Mouse (Mus musculus): ENCODE measurements at regions not wholly inside any gene's neighbourhood (a gene's known extent, or its start where the extent isn't known, plus 50 kb on each side); places are given as distances from the start of the nearest gene placed in this dataset.

DNA sequence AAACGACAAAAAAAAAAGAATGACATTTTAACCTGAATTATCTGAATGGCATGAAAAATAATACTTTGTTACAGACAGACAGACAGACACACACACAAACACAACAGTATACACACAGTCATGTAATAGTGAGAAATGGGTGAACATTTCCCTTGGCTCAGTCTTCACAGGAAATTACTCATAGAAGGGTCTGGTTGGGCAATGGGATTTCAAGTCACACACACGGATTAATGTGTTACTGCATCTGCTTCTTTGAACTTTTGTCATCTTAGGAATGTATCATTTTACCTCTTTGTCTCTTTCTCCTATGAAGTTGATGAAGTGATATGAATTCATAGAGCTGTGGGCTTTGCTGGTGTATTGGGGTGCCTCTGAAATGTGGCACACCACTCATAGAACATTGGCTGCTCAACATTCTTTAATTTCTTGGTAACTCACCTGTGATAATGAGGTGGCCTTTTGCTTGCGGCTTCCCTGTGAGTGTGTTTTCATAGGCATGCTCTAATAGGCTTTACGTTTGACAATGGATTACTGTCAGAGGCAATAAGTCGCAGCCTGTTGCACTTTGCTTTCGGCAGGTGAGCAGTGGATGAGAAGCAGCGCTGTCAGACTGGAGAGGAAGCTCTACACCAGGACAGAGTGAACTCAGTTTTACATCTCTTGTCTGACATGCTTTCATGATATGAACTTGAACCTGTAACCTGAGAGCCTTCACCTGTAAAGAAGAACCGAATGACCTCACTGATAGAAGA lies 158.0 kb upstream of the Flrt2 start:
- DNase-seq (ENCODE audit: low spot score) = no peak
- H3K27me3 ChIP-seq (ENCODE audit: control insufficient read depth, insufficient read depth, low read length) = no peaks in the 10 kb centered on the region
- no peak overlapping the region for H3K9ac ChIP-seq (replicated peaks; ENCODE audit: low read length)
- no peak overlapping the region for H3K27ac ChIP-seq (replicated peaks; ENCODE audit: low read depth, low read length)
- H3K36me3 ChIP-seq (replicated peaks; ENCODE audit: control insufficient read depth, insufficient read depth, low read depth, low read length) = no peaks in the 10 kb centered on the region
- H3K4me3 ChIP-seq (ENCODE audit: low read depth, low read length) = no peak overlapping the region
- ATAC-seq (replicated peaks; ENCODE audit: insufficient number of reproducible peaks, low FRiP score, low TSS enrichment, low read depth) = no peak
- WGBS = 76% methylated on average over 8 of the region's 8 CpGs
- no peak overlapping the region for H3K4me2 ChIP-seq (ENCODE audit: low read depth, low read length)
- no peaks in the 10 kb centered on the region for H3K9me3 ChIP-seq (replicated peaks; ENCODE audit: control insufficient read depth, low read length)
- H3K4me1 ChIP-seq (ENCODE audit: control insufficient read depth, insufficient read depth, low read length) = no peaks in the 10 kb centered on the region

DNA sequence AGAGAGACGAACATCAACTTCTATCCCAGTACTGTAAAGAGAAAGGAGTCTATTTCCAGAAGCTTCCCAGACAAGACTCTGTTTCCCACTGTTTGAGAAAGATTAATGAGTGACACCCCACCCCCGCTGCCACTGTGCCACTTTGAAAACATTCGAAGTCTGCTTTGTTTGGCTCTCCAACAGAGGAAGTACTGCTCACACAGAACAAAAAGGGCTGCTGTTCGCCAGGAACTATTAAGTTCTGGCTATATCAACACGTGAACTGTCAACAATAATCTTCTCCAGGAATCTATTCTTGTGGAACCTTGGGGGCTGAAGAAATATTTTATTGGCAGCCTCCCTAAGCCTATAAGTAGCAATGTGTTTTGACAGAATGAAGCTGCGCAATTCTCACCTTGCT lies 144.7 kb upstream of the Flrt2 start:
- ATAC-seq (replicated peaks; ENCODE audit: insufficient number of reproducible peaks, low FRiP score, low TSS enrichment, low read depth) (no peak), DNase-seq (ENCODE audit: low spot score) (peak; percentile 25)
- Histone ChIP-seq H3K36me3 (replicated peaks; ENCODE audit: control insufficient read depth, insufficient read depth, low read depth, low read length) (no peaks in the 10 kb centered on the region), H3K4me1 (ENCODE audit: control insufficient read depth, insufficient read depth, low read length) (no peaks in the 10 kb centered on the region), H3K9me3 (replicated peaks; ENCODE audit: control insufficient read depth, low read length) (no peaks in the 10 kb centered on the region), H3K4me3 (ENCODE audit: low read depth, low read length) (no peak overlapping the region), H3K27me3 (ENCODE audit: control insufficient read depth, insufficient read depth, low read length) (no peaks in the 10 kb centered on the region), H3K4me2 (ENCODE audit: low read depth, low read length) (no peak overlapping the region), H3K9ac (replicated peaks; ENCODE audit: low read length) (no peak overlapping the region), H3K27ac (replicated peaks; ENCODE audit: low read depth, low read length) (no peak overlapping the region)
- WGBS = 26% methylated on average over 6 of the region's 6 CpGs

DNA sequence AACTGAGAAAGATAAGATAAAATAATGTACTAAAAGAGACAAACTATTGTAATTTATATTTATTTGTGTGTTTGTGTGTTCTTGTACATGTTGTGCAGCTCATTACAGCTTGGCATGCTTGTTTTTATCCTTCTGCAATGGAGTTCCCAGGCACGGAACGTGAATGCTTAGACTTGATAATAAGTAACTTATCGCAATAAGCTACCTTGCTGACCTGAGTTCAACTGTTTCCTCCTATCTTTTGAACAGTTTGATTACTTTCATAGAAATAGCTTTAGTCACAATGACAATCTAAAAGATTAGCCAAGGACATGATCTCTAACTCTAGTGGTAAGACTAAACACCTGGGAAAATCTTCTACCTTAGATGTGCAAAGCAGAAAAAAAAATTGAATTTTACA lies 138.9 kb upstream of the Flrt2 start:
- Histone ChIP-seq H3K36me3 (replicated peaks; ENCODE audit: control insufficient read depth, insufficient read depth, low read depth, low read length) (no peaks in the 10 kb centered on the region), H3K4me2 (ENCODE audit: low read depth, low read length) (no peak overlapping the region), H3K4me3 (ENCODE audit: low read depth, low read length) (no peak overlapping the region), H3K9ac (replicated peaks; ENCODE audit: low read length) (no peak overlapping the region), H3K9me3 (replicated peaks; ENCODE audit: control insufficient read depth, low read length) (no peaks in the 10 kb centered on the region), H3K4me1 (ENCODE audit: control insufficient read depth, insufficient read depth, low read length) (no peaks in the 10 kb centered on the region), H3K27ac (replicated peaks; ENCODE audit: low read depth, low read length) (no peak overlapping the region), H3K27me3 (ENCODE audit: control insufficient read depth, insufficient read depth, low read length) (no peaks in the 10 kb centered on the region)
- ATAC-seq (replicated peaks; ENCODE audit: insufficient number of reproducible peaks, low FRiP score, low TSS enrichment, low read depth) (no peak), DNase-seq (ENCODE audit: low spot score) (no peak)
- 94% methylated on average over 3 of the region's 3 CpGs for WGBS

DNA sequence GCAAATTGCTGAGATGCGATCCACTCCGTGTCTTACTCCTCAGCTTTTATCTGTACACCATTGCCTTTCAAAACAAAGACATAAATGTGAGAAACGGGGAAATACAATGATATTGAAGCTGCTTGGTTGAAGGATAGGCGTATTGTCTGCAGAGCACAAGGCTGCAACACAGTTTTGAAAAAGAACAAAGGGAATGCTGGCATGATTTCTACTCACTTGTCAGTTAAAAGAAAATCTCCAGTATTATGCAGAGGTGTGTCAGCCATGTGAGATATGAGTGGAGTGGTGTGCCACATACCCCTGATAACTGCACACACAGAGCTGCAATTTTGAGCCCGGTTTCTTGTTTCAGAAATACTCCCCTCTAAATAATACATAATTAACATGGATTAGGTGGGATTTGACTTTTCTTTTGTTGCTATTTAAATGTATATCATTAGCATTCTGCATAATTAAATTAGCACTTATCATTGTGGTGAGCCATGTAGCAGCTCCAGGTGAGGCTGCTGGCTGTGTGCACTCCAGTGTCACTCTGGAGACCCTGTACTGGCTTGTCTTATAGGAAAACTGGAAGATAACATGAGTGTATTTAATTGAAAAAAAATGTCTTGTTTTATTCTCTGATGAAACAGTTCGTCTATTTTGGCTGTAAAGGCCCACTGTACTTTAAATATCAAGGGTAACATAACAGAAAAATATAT lies 133.2 kb upstream of the Flrt2 start:
- H3K4me2 ChIP-seq (ENCODE audit: low read depth, low read length) = no peak overlapping the region
- H3K4me3 ChIP-seq (ENCODE audit: low read depth, low read length) = no peak overlapping the region
- no peak for DNase-seq (ENCODE audit: low spot score)
- H3K9me3 ChIP-seq (replicated peaks; ENCODE audit: control insufficient read depth, low read length) = no peaks in the 10 kb centered on the region
- ATAC-seq (replicated peaks; ENCODE audit: insufficient number of reproducible peaks, low FRiP score, low TSS enrichment, low read depth) = no peak
- no peaks in the 10 kb centered on the region for H3K4me1 ChIP-seq (ENCODE audit: control insufficient read depth, insufficient read depth, low read length)
- 56% methylated on average over 6 of the region's 6 CpGs for WGBS
- H3K36me3 ChIP-seq (replicated peaks; ENCODE audit: control insufficient read depth, insufficient read depth, low read depth, low read length) = no peaks in the 10 kb centered on the region
- H3K27ac ChIP-seq (replicated peaks; ENCODE audit: low read depth, low read length) = no peak overlapping the region
- no peak overlapping the region for H3K9ac ChIP-seq (replicated peaks; ENCODE audit: low read length)
- H3K27me3 ChIP-seq (ENCODE audit: control insufficient read depth, insufficient read depth, low read length) = no peaks in the 10 kb centered on the region

DNA sequence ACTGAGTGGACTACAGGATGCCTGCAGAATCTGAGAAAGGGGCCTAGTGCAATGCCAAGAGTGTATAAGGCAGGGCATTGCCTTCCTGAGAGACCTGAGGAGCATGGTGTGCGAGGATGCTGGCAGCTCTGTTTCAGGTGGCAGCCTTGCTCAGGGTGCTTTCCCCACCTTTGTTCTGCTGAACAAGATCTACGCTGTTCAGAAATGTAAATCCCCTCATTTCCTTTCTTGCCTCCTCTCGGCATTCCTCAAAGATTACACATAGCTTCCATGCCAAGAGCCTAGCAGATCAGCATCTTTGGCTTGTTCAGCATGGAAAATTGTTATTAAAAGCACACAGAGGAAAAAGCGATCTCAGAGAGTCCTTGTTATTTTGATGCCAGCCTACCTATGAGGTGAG lies 128.6 kb upstream of the Flrt2 start:
- DNase-seq (ENCODE audit: low spot score) = peak; percentile 16

DNA sequence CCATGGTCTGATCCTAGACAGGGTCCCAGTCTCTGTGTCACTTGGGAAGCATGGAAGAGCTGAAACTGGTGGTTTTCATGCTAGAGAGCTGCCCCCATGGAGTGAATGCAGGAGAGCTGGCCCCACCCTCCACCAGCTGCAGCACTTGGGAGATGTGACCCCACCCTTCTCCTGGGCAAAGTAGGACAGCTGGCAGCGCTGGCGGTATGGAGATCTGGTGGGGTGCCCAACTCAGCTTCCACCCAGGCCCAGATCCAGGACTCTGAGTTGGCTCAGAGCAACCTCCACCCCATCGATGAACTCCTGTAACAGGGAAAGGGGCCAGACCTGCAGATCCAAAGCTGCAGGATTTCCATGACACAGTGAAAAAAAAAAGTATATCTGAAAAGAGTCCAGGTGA lies 115.3 kb upstream of the Flrt2 start:
- H3K36me3 ChIP-seq (replicated peaks; ENCODE audit: control insufficient read depth, insufficient read depth, low read depth, low read length) = no peaks in the 10 kb centered on the region
- H3K9me3 ChIP-seq (replicated peaks; ENCODE audit: control insufficient read depth, low read length) = no peaks in the 10 kb centered on the region
- 81% methylated on average over 3 of the region's 3 CpGs for WGBS
- no peaks in the 10 kb centered on the region for H3K27me3 ChIP-seq (ENCODE audit: control insufficient read depth, insufficient read depth, low read length)
- ATAC-seq (replicated peaks; ENCODE audit: insufficient number of reproducible peaks, low FRiP score, low TSS enrichment, low read depth) (no peak), DNase-seq (ENCODE audit: low spot score) (no peak)
- H3K4me3 ChIP-seq (ENCODE audit: low read depth, low read length) = no peak overlapping the region
- no peak overlapping the region for H3K27ac ChIP-seq (replicated peaks; ENCODE audit: low read depth, low read length)
- H3K4me1 ChIP-seq (ENCODE audit: control insufficient read depth, insufficient read depth, low read length) = no peaks in the 10 kb centered on the region
- no peak overlapping the region for H3K9ac ChIP-seq (replicated peaks; ENCODE audit: low read length)
- H3K4me2 ChIP-seq (ENCODE audit: low read depth, low read length) = no peak overlapping the region

More for the DNA sequence above, 128.6 kb upstream of the Flrt2 start:
- Histone ChIP-seq H3K36me3 (replicated peaks; ENCODE audit: control insufficient read depth, insufficient read depth, low read depth, low read length) (no peaks in the 10 kb centered on the region), H3K4me1 (ENCODE audit: control insufficient read depth, insufficient read depth, low read length) (no peaks in the 10 kb centered on the region), H3K9me3 (replicated peaks; ENCODE audit: control insufficient read depth, low read length) (no peaks in the 10 kb centered on the region), H3K4me2 (ENCODE audit: low read depth, low read length) (no peak overlapping the region), H3K9ac (replicated peaks; ENCODE audit: low read length) (no peak overlapping the region), H3K4me3 (ENCODE audit: low read depth, low read length) (no peak overlapping the region), H3K27ac (replicated peaks; ENCODE audit: low read depth, low read length) (no peak overlapping the region), H3K27me3 (ENCODE audit: control insufficient read depth, insufficient read depth, low read length) (no peaks in the 10 kb centered on the region)
- 55% methylated on average over 4 of the region's 4 CpGs for WGBS
- ATAC-seq (replicated peaks; ENCODE audit: insufficient number of reproducible peaks, low FRiP score, low TSS enrichment, low read depth) = no peak

DNA sequence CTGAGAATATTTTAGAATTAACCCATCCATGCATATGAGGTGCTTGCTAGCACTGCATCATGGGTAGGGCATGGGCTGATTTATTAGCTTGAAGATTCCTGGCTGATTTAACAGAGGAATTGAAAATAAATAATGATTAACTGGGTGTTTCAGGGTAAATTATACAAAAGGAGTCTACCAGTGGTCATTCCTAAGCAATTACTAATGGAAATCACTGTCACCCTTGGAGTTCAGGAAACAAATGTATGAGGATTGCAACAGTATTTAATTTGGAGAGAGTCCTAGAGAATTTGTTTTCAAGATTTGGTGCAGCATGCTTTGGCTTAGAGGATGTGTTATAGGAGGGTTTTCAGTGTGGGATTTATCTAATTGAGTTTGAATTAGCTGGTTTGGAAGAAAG lies 103.0 kb upstream of the Flrt2 start:
- ATAC-seq (replicated peaks; ENCODE audit: insufficient number of reproducible peaks, low FRiP score, low TSS enrichment, low read depth) = no peak

DNA sequence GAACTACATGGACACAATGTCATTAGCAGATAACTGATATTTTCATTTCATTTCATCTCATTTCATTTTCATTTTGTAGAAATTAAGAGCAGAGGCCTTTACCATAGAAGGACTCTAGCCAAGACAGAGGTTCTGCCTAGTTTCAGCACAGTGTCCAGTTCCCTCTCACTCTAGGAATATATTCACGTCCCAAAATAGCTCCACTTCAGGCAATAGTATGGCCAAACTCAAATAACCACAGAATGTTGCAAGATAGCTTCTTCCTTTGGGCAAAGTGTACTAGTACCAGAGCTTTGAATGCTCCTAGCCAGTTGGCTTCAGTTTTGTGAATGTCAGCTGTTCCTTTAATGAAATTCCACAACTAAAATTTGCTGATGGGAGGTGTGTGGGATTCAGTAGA lies 72.7 kb upstream of the Flrt2 start:
- H3K4me1 ChIP-seq (ENCODE audit: control insufficient read depth, insufficient read depth, low read length) = no peaks in the 10 kb centered on the region
- H3K27ac ChIP-seq (replicated peaks; ENCODE audit: low read depth, low read length) = no peak overlapping the region
- ATAC-seq (replicated peaks; ENCODE audit: insufficient number of reproducible peaks, low FRiP score, low TSS enrichment, low read depth) (no peak), DNase-seq (ENCODE audit: low spot score) (no peak)
- no peak overlapping the region for H3K4me3 ChIP-seq (ENCODE audit: low read depth, low read length)
- H3K9ac ChIP-seq (replicated peaks; ENCODE audit: low read length) = no peak overlapping the region
- no peaks in the 10 kb centered on the region for H3K36me3 ChIP-seq (replicated peaks; ENCODE audit: control insufficient read depth, insufficient read depth, low read depth, low read length)
- H3K9me3 ChIP-seq (replicated peaks; ENCODE audit: control insufficient read depth, low read length) = no peaks in the 10 kb centered on the region
- WGBS = 87% methylated on average over 1 of the region's 1 CpGs
- no peak overlapping the region for H3K4me2 ChIP-seq (ENCODE audit: low read depth, low read length)
- no peaks in the 10 kb centered on the region for H3K27me3 ChIP-seq (ENCODE audit: control insufficient read depth, insufficient read depth, low read length)

More for the DNA sequence above, 103.0 kb upstream of the Flrt2 start:
- Histone ChIP-seq H3K4me3 (ENCODE audit: low read depth, low read length) (no peak overlapping the region), H3K36me3 (replicated peaks; ENCODE audit: control insufficient read depth, insufficient read depth, low read depth, low read length) (no peaks in the 10 kb centered on the region), H3K27me3 (ENCODE audit: control insufficient read depth, insufficient read depth, low read length) (no peaks in the 10 kb centered on the region), H3K4me2 (ENCODE audit: low read depth, low read length) (no peak overlapping the region), H3K27ac (replicated peaks; ENCODE audit: low read depth, low read length) (no peak overlapping the region), H3K9ac (replicated peaks; ENCODE audit: low read length) (no peak overlapping the region), H3K4me1 (ENCODE audit: control insufficient read depth, insufficient read depth, low read length) (no peaks in the 10 kb centered on the region), H3K9me3 (replicated peaks; ENCODE audit: control insufficient read depth, low read length) (no peaks in the 10 kb centered on the region)
- DNase-seq (ENCODE audit: low spot score) = no peak

Data from embryonic facial prominence, embryonic 11.5 days (tissue).